Mouse (Mus musculus): Measurements from ENCODE around the gene Gmpr.

The Gmpr gene

GRCm38 (mm10) chr13:45545974-45546373 lies 38.7 kb downstream of the Gmpr start:
- no peak for DNase-seq (ENCODE audit: low spot score)

DNA sequence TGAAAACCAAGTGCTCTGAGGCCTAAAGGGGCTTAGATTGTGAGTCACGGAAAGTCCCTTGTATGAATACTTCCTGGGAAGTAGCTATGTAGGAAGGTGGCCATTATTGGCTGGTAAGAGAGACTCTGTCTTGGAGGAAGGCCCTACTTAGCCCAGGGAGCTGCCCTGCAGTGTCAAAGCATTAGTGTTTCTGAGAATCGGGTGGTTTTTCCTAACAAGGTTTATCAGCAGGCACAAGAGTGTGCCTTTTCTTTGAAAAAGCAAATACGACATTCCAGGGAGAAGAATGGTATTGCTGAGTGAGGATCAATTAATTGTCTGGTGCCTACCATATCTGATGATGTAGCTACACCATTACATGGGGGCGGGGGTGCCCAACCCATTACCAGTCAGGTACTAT lies 39.7 kb downstream of the Gmpr start:
- DNase-seq (ENCODE audit: low spot score): no peak

- no peak for DNase-seq (ENCODE audit: low spot score)
Observed at GRCm38 (mm10) chr13:45547549-45547948, 40.3 kb downstream of the Gmpr start.

DNA sequence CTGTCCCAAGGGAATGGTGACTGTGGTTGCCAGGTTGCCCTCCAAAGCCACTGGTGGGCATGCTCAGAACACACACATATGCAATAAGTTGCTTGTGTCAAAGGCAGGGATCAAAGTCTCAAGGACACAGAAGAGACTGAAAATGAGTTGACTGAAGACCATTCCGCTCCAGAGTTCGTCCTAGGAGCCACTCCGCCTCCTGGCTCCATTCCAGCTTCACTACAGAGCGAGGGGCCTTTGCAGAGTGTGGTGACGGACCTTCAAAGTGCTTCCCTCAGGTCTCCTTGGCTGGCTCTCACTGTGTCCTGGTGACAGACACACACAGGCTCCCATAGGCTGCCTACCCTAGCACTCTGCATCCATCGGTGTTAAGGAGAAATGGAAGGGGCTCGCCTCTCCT lies 46.4 kb downstream of the Gmpr start:
- no peak for DNase-seq (ENCODE audit: low spot score)

GRCm38 (mm10) chr13:45558367-45558766 lies 51.1 kb downstream of the Gmpr start:
- no peak for DNase-seq (ENCODE audit: low spot score)

DNA sequence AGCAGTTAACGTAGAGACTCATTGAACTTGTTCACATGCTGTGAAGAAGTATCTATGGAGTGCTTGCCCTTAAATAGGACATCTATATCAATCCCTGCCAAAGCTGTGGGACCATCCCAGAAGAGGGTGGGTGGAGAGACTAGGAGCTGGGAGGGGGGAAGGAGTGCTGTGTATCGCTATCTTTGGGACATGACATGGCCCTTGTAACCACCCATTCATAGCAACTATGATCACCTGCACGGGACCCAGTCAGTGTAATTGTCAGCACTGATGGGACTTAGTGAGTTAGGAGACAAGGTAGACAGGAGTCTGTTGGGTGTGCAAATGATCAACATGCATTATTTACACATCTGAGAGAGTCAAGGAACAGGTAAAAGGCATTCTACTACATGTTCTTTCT lies 52.0 kb downstream of the Gmpr start:
- no peak for DNase-seq (ENCODE audit: low spot score)

DNA sequence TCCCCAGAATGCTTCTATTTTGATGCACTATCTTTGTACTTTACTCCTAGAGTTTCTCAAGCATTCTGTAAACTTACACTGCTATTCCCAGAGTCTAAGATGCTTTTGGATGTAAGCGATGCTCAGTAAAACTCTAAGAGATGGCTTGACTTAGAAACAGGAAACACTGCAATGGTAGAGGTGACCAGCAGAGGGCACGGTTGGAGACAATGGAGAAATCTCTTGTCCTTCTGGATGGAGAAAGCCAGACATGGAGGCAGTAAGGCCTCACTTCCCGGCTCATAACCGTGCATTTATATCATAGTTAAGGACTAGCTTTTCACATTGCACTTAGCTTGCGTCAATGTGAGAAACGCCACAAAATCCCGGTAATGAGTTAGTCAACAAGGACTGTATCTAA lies 53.3 kb downstream of the Gmpr start:
- no peak for DNase-seq (ENCODE audit: low spot score)

DNA sequence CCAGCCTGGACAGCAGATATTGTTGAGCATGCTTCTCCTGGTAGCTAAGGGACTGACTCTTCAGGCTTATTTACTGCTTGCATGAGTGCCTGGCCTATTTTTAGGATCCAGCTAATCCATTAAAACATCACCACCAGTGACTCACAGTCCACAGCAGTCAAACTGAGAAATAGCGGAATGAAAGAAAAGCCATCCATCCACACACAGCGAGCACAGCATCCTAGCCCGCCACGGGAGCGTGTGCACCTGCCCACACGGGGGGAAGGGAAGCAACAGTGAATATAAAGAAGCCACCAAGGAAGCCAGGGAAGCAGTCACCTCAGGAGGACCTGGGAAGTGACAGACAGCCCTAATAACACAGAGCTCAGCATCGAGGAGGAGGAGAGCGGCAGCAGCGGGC lies 54.8 kb downstream of the Gmpr start:
- DNase-seq (ENCODE audit: low spot score): no peak

DNA sequence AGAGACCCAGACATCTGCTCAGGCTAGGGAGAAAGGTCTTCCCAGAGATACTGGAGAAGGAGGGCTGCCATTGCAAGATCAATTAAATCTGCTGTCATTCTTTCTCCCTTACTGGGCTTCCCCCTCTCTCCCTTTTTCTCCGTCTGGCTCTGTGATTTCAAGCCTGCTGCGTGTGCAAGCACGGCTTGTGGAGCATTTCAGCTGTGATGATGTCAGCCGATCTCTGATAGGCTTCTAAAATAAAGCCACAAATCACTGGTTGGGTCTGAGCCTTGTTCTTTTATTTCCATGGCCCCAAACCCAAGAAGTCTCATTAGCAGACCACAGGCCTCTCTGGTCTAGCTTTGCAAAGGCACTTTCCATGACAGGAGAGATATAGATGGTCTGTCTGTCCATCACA lies 57.7 kb downstream of the Gmpr start:
- no peak for DNase-seq (ENCODE audit: low spot score)

GRCm38 (mm10) chr13:45569932-45570331 lies 62.7 kb downstream of the Gmpr start:
- no peak for DNase-seq (ENCODE audit: low spot score)

DNA sequence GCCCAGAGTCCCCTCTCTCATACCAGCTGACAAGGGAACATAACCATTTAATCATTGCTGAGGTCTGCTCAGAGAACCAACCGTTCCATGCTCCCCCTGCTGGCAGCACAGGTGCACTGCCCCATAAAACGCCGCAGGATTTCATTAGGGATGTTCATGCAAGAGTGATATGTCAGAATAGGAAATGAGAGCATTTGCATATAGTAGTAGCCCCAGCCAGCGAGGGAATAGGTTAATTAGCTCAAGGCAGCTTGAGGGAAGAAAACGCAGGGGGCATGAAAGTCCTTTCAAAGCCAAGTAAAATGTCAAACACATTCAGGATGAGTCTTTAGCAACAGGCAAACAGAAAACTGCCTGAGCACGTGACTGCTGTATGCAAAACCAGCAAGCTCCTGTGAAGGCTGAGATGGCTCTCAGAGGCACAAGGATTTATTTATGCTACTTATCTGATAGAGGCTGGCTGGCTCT lies 64.6 kb downstream of the Gmpr start:
- peak; percentile 45 for DNase-seq (ENCODE audit: low spot score)

- DNase-seq (ENCODE audit: low spot score): peak; percentile 4
Observed at GRCm38 (mm10) chr13:45572768-45573167, 65.5 kb downstream of the Gmpr start.

GRCm38 (mm10) chr13:45576185-45576584 lies 68.9 kb downstream of the Gmpr start:
- no peak for DNase-seq (ENCODE audit: low spot score)

- DNase-seq (ENCODE audit: low spot score): no peak
Observed at GRCm38 (mm10) chr13:45577366-45577765, 70.1 kb downstream of the Gmpr start.

GRCm38 (mm10) chr13:45577784-45578183 lies 70.5 kb downstream of the Gmpr start:
- DNase-seq (ENCODE audit: low spot score): no peak

- DNase-seq (ENCODE audit: low spot score): no peak
Observed at GRCm38 (mm10) chr13:45579751-45580150, 72.5 kb downstream of the Gmpr start.

- no peak for DNase-seq (ENCODE audit: low spot score)
Observed at GRCm38 (mm10) chr13:45582294-45582693, 75.0 kb downstream of the Gmpr start.

- DNase-seq (ENCODE audit: low spot score): no peak
Observed at GRCm38 (mm10) chr13:45583061-45583460, 75.8 kb downstream of the Gmpr start.

- DNase-seq (ENCODE audit: low spot score): no peak
Observed at GRCm38 (mm10) chr13:45590898-45591297, 83.7 kb downstream of the Gmpr start.

GRCm38 (mm10) chr13:45593914-45594313 lies 86.7 kb downstream of the Gmpr start:
- DNase-seq (ENCODE audit: low spot score): no peak

DNA sequence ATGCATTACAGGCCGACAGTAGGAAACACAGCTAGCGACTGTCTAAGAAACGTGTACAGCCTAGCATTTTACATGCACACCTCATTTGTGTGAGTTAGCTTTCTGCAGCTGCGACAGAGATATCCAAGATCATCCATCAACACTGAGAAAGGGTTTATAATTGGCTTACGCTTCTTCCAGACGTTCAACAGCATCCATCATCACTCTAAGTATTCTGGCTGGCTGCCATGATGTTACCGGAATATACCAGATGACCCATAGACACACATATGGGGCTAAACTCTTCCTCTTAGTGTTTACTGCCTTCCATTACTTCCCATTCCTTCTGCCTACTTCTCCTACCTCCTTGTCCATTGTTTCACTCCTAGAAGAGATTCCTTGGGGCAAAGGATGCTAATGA lies 88.2 kb downstream of the Gmpr start:
- DNase-seq (ENCODE audit: low spot score): no peak

DNA sequence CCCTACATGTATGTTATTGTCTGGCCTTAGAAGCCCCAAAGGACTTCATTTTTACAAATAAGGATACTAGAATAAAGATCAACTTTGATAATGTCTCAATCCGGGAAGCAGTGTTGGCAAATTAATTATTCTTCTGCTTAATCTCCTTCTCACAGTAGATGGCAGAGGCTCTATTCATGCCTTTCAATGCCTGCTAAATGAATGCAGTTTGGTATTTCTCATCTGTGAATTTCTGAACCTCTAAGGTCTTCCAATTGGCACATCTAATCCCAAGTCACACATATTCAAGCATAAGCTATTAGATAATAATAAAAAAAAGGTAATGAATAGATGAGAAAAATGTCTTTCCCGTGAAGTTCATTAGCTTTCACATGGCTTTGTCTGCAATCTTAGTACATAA lies 92.6 kb downstream of the Gmpr start:
- DNase-seq (ENCODE audit: low spot score): no peak

- no peak for DNase-seq (ENCODE audit: low spot score)
Observed at GRCm38 (mm10) chr13:45600443-45600842, 93.2 kb downstream of the Gmpr start.

Data from spleen, adult 12 weeks (tissue).